Mouse (Mus musculus) heart, postnatal 0 days (tissue): ENCODE measurements around the gene Cd79a. TPM values are rescaled to one million over a fixed set of nuclear protein-coding genes. Genes with fewer than 3 reads are reported as not detected.

Experiments
- ATAC-seq: fragments of 200-750 bp; cut with Nextera tagmentation; 2 replicates; pipeline ENCODE4 v1.8.0; 2017; ENCODE audit warnings: low read depth, moderate number of reproducible peaks, moderate library complexity; ENCODE audit not compliant: insufficient read depth
- DNase-seq: peaks from one replicate; pipeline ENCODE4 v3.0.0-alpha.2; 2016; ENCODE audit warnings: low spot score
- H3K27ac ChIP-seq: fragments of 300-500 bp; sonication (generic); 2 replicates; pipeline ENCODE4 v1.5.1; 2014; ENCODE audit warnings: low read depth, mild to moderate bottlenecking
- H3K27me3 ChIP-seq: fragments of 300-500 bp; sonication (generic); 2 replicates; pipeline ENCODE4 v1.6.1; 2014; ENCODE audit warnings: low read length, mixed read lengths; ENCODE audit not compliant: control insufficient read depth, insufficient read depth
- H3K36me3 ChIP-seq: fragments of 300-500 bp; sonication (generic); replicated peaks from 2 replicates; pipeline ENCODE4 v1.6.1; 2014; ENCODE audit warnings: low read length, mixed read lengths; ENCODE audit not compliant: control insufficient read depth, insufficient read depth
- H3K4me1 ChIP-seq: fragments of 300-500 bp; sonication (generic); 2 replicates; pipeline ENCODE4 v1.6.1; 2014; ENCODE audit warnings: antibody characterized with exemption; ENCODE audit not compliant: control insufficient read depth, insufficient read depth
- H3K4me2 ChIP-seq: fragments of 300-500 bp; sonication (generic); 2 replicates; pipeline ENCODE4 v1.6.1; 2014; ENCODE audit warnings: low read depth, mild to moderate bottlenecking, low read length, moderate library complexity
- H3K4me3 ChIP-seq: fragments of 300-500 bp; sonication (generic); 2 replicates; pipeline ENCODE4 v1.5.1; 2014; ENCODE audit warnings: low read depth, low read length
- H3K9ac ChIP-seq: fragments of 300-500 bp; sonication (generic); replicated peaks from 2 replicates; pipeline ENCODE4 v1.6.1; 2014; ENCODE audit warnings: low read depth, low read length, mixed read lengths
- H3K9me3 ChIP-seq: fragments of 300-500 bp; sonication (generic); replicated peaks from 2 replicates; pipeline ENCODE4 v1.6.1; 2016; ENCODE audit warnings: low read length; ENCODE audit not compliant: control insufficient read depth
- CTCF ChIP-seq: IDR thresholded peaks from 2 replicates; pipeline ENCODE4 v1.5.1; 2016; ENCODE audit warnings: antibody characterized with exemption, control low read depth, low read depth
- EP300 ChIP-seq: IDR thresholded peaks from 2 replicates; pipeline ENCODE4 v1.6.1; 2016; ENCODE audit warnings: antibody characterized with exemption, low read depth
- WGBS: fragments of 180-500 bp; shearing (Covaris S2); extraction: QIAGEN DNeasy Blood & Tissue Kit; methylation state at CpG from one replicate; pipeline ENCODE4 v1.1.7; 2014; 5-methylcytosine and 5-hydroxymethylcytosine counted together
- polyA plus RNA-seq: library from polyadenylated mRNA; unstranded; fragments of >200 nt; fragmentation: Nextera tagmentation; extraction: Ambion mirVana; gene quantifications from 2 replicates; pipeline ENCODE4 v1.2.1, GENCODE M21; 2015
- total RNA-seq: library from RNA; depleted of rRNA; stranded (reverse); fragments of >200 nt; gene quantifications from 2 replicates; pipeline ENCODE4 v1.2.3, GENCODE M21; 2014; ENCODE audit warnings: low replicate concordance

Gene Cd79a
- total and polyA plus RNA-seq, 2 experiments from 2014 or later, result 0.33 TPM; not detected in 1

- Histone ChIP-seq H3K4me1 (peaks cover 11% of the 10 kb centered on the region; the same call in 1 of the 2 replicates), H3K27me3 (no peaks in the 10 kb centered on the region), H3K36me3 (peaks cover 2% of the 10 kb centered on the region; the same call in 1 of the 2 replicates), H3K9ac (peak within 1 kb of the TSS; percentile 60), H3K9me3 (no peaks in the 10 kb centered on the region), H3K4me2 (peak within 1 kb of the TSS; percentile 84), H3K4me3 (peak within 1 kb of the TSS; percentile 59), H3K27ac (peak within 1 kb of the TSS; percentile 84)
- 11% methylated on average over 40 of the region's 68 CpGs for WGBS
- DNase-seq (peak; percentile 60), ATAC-seq (peak; percentile 33)
- TF ChIP-seq CTCF (no peak), EP300 (no peak)
These were observed 5.7 kb downstream of the Cd79a start, which contains the start of gene Arhgef1 for GRCm38 (mm10) chr7:24902630-24903443. TSS of gene Arhgef1 (plus strand) at chr7:24902912.

GRCm38 (mm10) chr7:24903444-24903825 is 6.3 kb downstream of the Cd79a start:
- peak overlapping the region; percentile 84 for H3K27ac ChIP-seq
- peak overlapping the region; percentile 60 for H3K9ac ChIP-seq
- peak overlapping the region; percentile 84 for H3K4me2 ChIP-seq
- H3K9me3 ChIP-seq, result no peaks in the 10 kb centered on the region
- H3K4me1 ChIP-seq, result peaks cover 11% of the 10 kb centered on the region; the same call in 1 of the 2 replicates
- DNase-seq (no peak), ATAC-seq (no peak)
- H3K4me3 ChIP-seq, result peak overlapping the region; percentile 59
- peaks cover 8% of the 10 kb centered on the region for H3K36me3 ChIP-seq
- WGBS, result 18% methylated on average over 10 of the region's 10 CpGs
- TF ChIP-seq CTCF, result no peak
- no peak for TF ChIP-seq EP300
- no peaks in the 10 kb centered on the region for H3K27me3 ChIP-seq

GRCm38 (mm10) chr7:24904070-24904483 is 6.9 kb downstream of the Cd79a start:
- Histone ChIP-seq H3K9ac (peak overlapping the region; percentile 66), H3K4me2 (peak overlapping the region; percentile 84), H3K4me3 (peak overlapping the region; percentile 59), H3K9me3 (no peaks in the 10 kb centered on the region), H3K4me1 (peaks cover 11% of the 10 kb centered on the region; the same call in 1 of the 2 replicates), H3K27me3 (no peaks in the 10 kb centered on the region), H3K36me3 (peaks cover 14% of the 10 kb centered on the region), H3K27ac (peak overlapping the region; percentile 84)
- ATAC-seq (peak; percentile 96), DNase-seq (peak; percentile 99)
- TF ChIP-seq EP300, result 0 out of 2 replicates have a peak, but pooled peaks have one; percentile 27
- TF ChIP-seq CTCF, result peak; percentile 85
- under 1% methylated on average over 29 of the region's 30 CpGs for WGBS

GRCm38 (mm10) chr7:24904936-24905335 is 7.8 kb downstream of the Cd79a start:
- Histone ChIP-seq H3K4me2 (peak overlapping the region; percentile 84), H3K4me1 (peaks cover 11% of the 10 kb centered on the region; the same call in 1 of the 2 replicates), H3K9me3 (no peaks in the 10 kb centered on the region), H3K27me3 (no peaks in the 10 kb centered on the region), H3K27ac (peak overlapping the region; percentile 64; the same call in 1 of the 2 replicates), H3K4me3 (peak overlapping the region; percentile 59), H3K36me3 (peaks cover 23% of the 10 kb centered on the region), H3K9ac (peak overlapping the region; percentile 66)
- 12% methylated on average over 3 of the region's 3 CpGs for WGBS
- TF ChIP-seq EP300, result no peak
- peak; percentile 83 for TF ChIP-seq CTCF
- peak; percentile 13; the same call in 1 of the 2 replicates for ATAC-seq
- peak; percentile 81 for DNase-seq

- no peak overlapping the region; the same call in 1 of the 2 replicates for H3K9ac ChIP-seq
- no peak for TF ChIP-seq CTCF
- TF ChIP-seq EP300, result no peak
- no peaks in the 10 kb centered on the region for H3K27me3 ChIP-seq
- peak overlapping the region; percentile 40; the same call in 1 of the 2 replicates for H3K4me2 ChIP-seq
- H3K9me3 ChIP-seq, result no peaks in the 10 kb centered on the region
- H3K36me3 ChIP-seq, result peaks cover 32% of the 10 kb centered on the region
- H3K27ac ChIP-seq, result peak overlapping the region; percentile 67; the same call in 1 of the 2 replicates
- no peak for DNase-seq
- ATAC-seq, result no peak
- WGBS, result 21% methylated on average over 6 of the region's 6 CpGs
- H3K4me3 ChIP-seq, result no peak overlapping the region; the same call in 1 of the 2 replicates
- H3K4me1 ChIP-seq, result peaks cover 11% of the 10 kb centered on the region; the same call in 1 of the 2 replicates
These were observed 9.4 kb downstream of the Cd79a start for GRCm38 (mm10) chr7:24906551-24906950.
